Mouse (Mus musculus) thymus, adult 2 months (tissue): ENCODE results near the gene Slc33a1.

Experiments used
- CTCF ChIP-seq: fragments of 200-500 bp; IDR thresholded peaks from 2 replicates; pipeline ENCODE4 v1.5.1; 2012; ENCODE audit warnings: mild to moderate bottlenecking, control low read depth, low read length, moderate library complexity, borderline replicate concordance; ENCODE audit not compliant: control insufficient read depth, poor library complexity, insufficient read depth; ENCODE audit errors: extremely low read depth
- POLR2A ChIP-seq: fragments of 200-500 bp; IDR thresholded peaks from 2 replicates; pipeline ENCODE4 v1.6.1; 2012; ENCODE audit warnings: mild to moderate bottlenecking, low read length, control low read depth, moderate library complexity; ENCODE audit not compliant: control insufficient read depth, poor library complexity, insufficient read depth; ENCODE audit errors: extremely low read depth

GRCm38 (mm10) chr3:63900021-63900571 lies 64.5 kb downstream of the Slc33a1 start:
- TF ChIP-seq POLR2A, result no peak
- no peak for TF ChIP-seq CTCF
